Mouse (Mus musculus) ES-E14 (cell line): Measurements from ENCODE around the gene Cap2. TPM values are rescaled to one million over a fixed set of nuclear protein-coding genes. Genes with fewer than 3 reads are reported as not detected.

ENCODE experiments used
- DNase-seq: peaks from one replicate; pipeline ENCODE4 v3.0.0-alpha.2; 2013; ENCODE audit warnings: low read depth, low spot score
- H3K27ac ChIP-seq: 2 replicates; pipeline ENCODE4 v1.5.1; 2012; ENCODE audit warnings: low read depth, mild to moderate bottlenecking, low read length, moderate library complexity, mixed read lengths; ENCODE audit not compliant: poor library complexity, insufficient read depth, severe bottlenecking
- H3K36me3 ChIP-seq: 2 replicates; pipeline ENCODE4 v1.6.1; 2012; ENCODE audit warnings: mild to moderate bottlenecking, low read length, moderate library complexity, mixed read lengths; ENCODE audit not compliant: control insufficient read depth, poor library complexity, insufficient read depth, severe bottlenecking
- H3K4me1 ChIP-seq, 2 experiments: fragments of 150-350 bp in 1 of 2; sonication (generic) in 1 of 2; 2 replicates each; pipeline ENCODE4 v1.6.1; 2012; ENCODE audit warnings: low read length in 2 of 2, mild to moderate bottlenecking in 1 of 2, mixed read lengths in 1 of 2; ENCODE audit not compliant: control insufficient read depth in 2 of 2, insufficient read depth in 2 of 2, poor library complexity in 1 of 2
- H3K4me3 ChIP-seq, 2 experiments: fragments of 150-350 bp in 1 of 2; sonication (generic) in 1 of 2; 2 replicates each; pipeline ENCODE4 v1.5.1; 2012; ENCODE audit warnings: low read length in 2 of 2, low read depth in 1 of 2, mild to moderate bottlenecking in 1 of 2, mixed read lengths in 1 of 2; ENCODE audit not compliant: insufficient read depth in 1 of 2, poor library complexity in 1 of 2, severe bottlenecking in 1 of 2
- H3K9ac ChIP-seq: 2 replicates; pipeline ENCODE4 v1.6.1; 2012; ENCODE audit warnings: low read depth, mild to moderate bottlenecking, low read length, mixed read lengths; ENCODE audit not compliant: poor library complexity, insufficient read depth, severe bottlenecking
- H3K9me3 ChIP-seq: fragments of 150-350 bp; sonication (generic); 2 replicates; pipeline ENCODE4 v1.6.1; 2012; ENCODE audit warnings: low read depth, mild to moderate bottlenecking, low read length; ENCODE audit not compliant: control insufficient read depth, insufficient read depth
- CHD2 ChIP-seq: IDR thresholded peaks from 2 replicates; pipeline ENCODE4 v1.6.1; 2014; ENCODE audit warnings: mild to moderate bottlenecking, low read depth, low read length, inconsistent platforms
- HCFC1 ChIP-seq: IDR thresholded peaks from 2 replicates; pipeline ENCODE4 v1.6.1; 2012; ENCODE audit warnings: low read length, inconsistent platforms, borderline replicate concordance; ENCODE audit not compliant: insufficient read depth
- MAFK ChIP-seq: IDR thresholded peaks from 2 replicates; pipeline ENCODE4 v1.6.1; 2014; ENCODE audit warnings: mild to moderate bottlenecking, low read depth, low read length, inconsistent platforms; ENCODE audit not compliant: insufficient read depth
- ZC3H11A ChIP-seq: IDR thresholded peaks from 2 replicates; pipeline ENCODE4 v1.6.1; 2012; ENCODE audit warnings: low read depth, mild to moderate bottlenecking, inconsistent platforms, low read length, borderline replicate concordance
- ZNF384 ChIP-seq: IDR thresholded peaks from 2 replicates; pipeline ENCODE4 v1.6.1; 2012; ENCODE audit warnings: low read depth, low read length, inconsistent platforms
- in situ Hi-C, 2 experiments: fragments of 600-800 bp; cut with MboI; formaldehyde crosslinking; loops; one replicate each; pipeline ENCODE4 v1.15.1; 2025; ENCODE audit warnings: low sequenced_read_pairs in 2 of 2, inconsistent platforms in 1 of 2; ENCODE audit not compliant: unreplicated experiment in 2 of 2
- total RNA-seq: library from RNA; depleted of rRNA; stranded (reverse); fragments of 300-350 nt; gene quantifications from 2 replicates; pipeline ENCODE4 v1.2.3, GENCODE M21; 2012

Cap2 gene
- total RNA-seq, 1 experiment: 5.1 TPM

GRCm38 (mm10) chr13:46530546-46530945 is 28.9 kb downstream of the Cap2 start:
- Histone ChIP-seq H3K36me3 (no peaks in the 10 kb centered on the region), H3K4me1 (peaks cover under 1 to 9% of the 10 kb centered on the region in 2 experiments; a peak in 3 of 4 replicates), H3K9ac (no peak overlapping the region), H3K27ac (no peak overlapping the region), H3K9me3 (no peaks in the 10 kb centered on the region), H3K4me3 (no peak overlapping the region)
- no peak for DNase-seq
- in situ Hi-C loops: no loop called here
- TF ChIP-seq ZC3H11A (no peak), ZNF384 (no peak), CHD2 (no peak), MAFK (no peak), HCFC1 (no peak)

- Histone ChIP-seq H3K9me3 (no peaks in the 10 kb centered on the region), H3K36me3 (no peaks in the 10 kb centered on the region), H3K4me1 (peaks cover 4 to 8% of the 10 kb centered on the region in 2 experiments; a peak in 3 of 4 replicates), H3K4me3 (no peak overlapping the region), H3K27ac (no peak overlapping the region), H3K9ac (no peak overlapping the region)
- no peak for TF ChIP-seq ZNF384
- TF ChIP-seq ZC3H11A: no peak
- in situ Hi-C loops: no loop called here
- DNase-seq: no peak
Measured at GRCm38 (mm10) chr13:46531676-46532075, 30.0 kb downstream of the Cap2 start.

- no peak for DNase-seq
- no peak overlapping the region for H3K4me3 ChIP-seq
- H3K9me3 ChIP-seq: no peaks in the 10 kb centered on the region
- no peaks in the 10 kb centered on the region for H3K36me3 ChIP-seq
- no peak overlapping the region for H3K9ac ChIP-seq
- peaks cover 4 to 8% of the 10 kb centered on the region in 2 experiments; a peak in 3 of 4 replicates for H3K4me1 ChIP-seq
- in situ Hi-C loops: no loop called here
- H3K27ac ChIP-seq: no peak overlapping the region
- TF ChIP-seq ZNF384: no peak
- TF ChIP-seq HCFC1: no peak
- no peak for TF ChIP-seq CHD2
- TF ChIP-seq ZC3H11A: no peak
- no peak for TF ChIP-seq MAFK
Measured at GRCm38 (mm10) chr13:46532276-46532675, 30.6 kb downstream of the Cap2 start.

GRCm38 (mm10) chr13:46533342-46534129 is 31.9 kb downstream of the Cap2 start:
- Histone ChIP-seq H3K9ac (no peak overlapping the region), H3K27ac (no peak overlapping the region), H3K4me3 (no peak overlapping the region), H3K4me1 (peaks cover 4 to 8% of the 10 kb centered on the region in 2 experiments; a peak in 3 of 4 replicates), H3K9me3 (no peaks in the 10 kb centered on the region), H3K36me3 (no peaks in the 10 kb centered on the region)
- in situ Hi-C loops: no loop called here
- no peak for TF ChIP-seq MAFK
- TF ChIP-seq HCFC1: no peak
- no peak for TF ChIP-seq ZC3H11A
- TF ChIP-seq ZNF384: no peak
- no peak for TF ChIP-seq CHD2
- no peak for DNase-seq
